Mouse (Mus musculus) C2C12 (cell line): Measurements from ENCODE around the gene Ppp6r1.

Source experiments
- CTCF ChIP-seq: IDR thresholded peaks from one replicate; pipeline ENCODE4 v1.5.1; 2011; ENCODE audit not compliant: control insufficient read depth, insufficient read depth, insufficient read length
- FOSL1 ChIP-seq: IDR thresholded peaks from one replicate; pipeline ENCODE4 v1.8.0; 2011; ENCODE audit warnings: mild to moderate bottlenecking, low read length; ENCODE audit not compliant: poor library complexity, insufficient read depth, severe bottlenecking
- MAX ChIP-seq: IDR thresholded peaks from one replicate; pipeline ENCODE4 v1.6.1; 2011; ENCODE audit warnings: mild to moderate bottlenecking, control low read depth
- MYOD1 ChIP-seq: IDR thresholded peaks from one replicate; pipeline ENCODE4 v1.6.1; 2011; ENCODE audit warnings: low read depth; ENCODE audit not compliant: control insufficient read depth, insufficient read length
- USF1 ChIP-seq: IDR thresholded peaks from one replicate; pipeline ENCODE4 v1.6.1; 2011; ENCODE audit warnings: low read depth, mild to moderate bottlenecking, control low read depth, moderate library complexity

DNA sequence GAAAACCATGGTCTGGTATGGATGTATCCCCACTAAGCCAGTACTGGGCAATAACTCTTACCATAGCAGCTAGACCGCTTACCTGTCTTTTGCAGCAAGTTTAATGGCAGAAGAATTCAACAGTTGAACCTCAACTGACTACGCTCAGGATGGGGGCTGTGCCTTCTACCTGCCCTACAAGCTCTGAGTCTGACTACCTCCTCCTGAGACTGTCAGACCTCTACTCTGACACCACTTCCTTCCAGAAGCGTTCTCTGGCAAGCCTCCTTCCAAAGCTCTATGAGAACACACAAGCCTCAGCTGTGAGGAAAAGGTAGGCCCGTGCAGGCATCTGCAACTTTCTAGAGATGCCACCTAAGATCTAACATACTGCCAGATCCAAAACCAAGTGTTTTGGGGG lies 3.4 kb downstream of the Ppp6r1 start:
- TF ChIP-seq CTCF (no peak), MYOD1 (no peak), FOSL1 (no peak), USF1 (no peak), MAX (no peak)
